Mouse (Mus musculus) E14TG2a.4 (cell line): ENCODE results near the gene Filip1l.

Experiments
- CTCF ChIP-seq: conservative IDR thresholded peaks from 2 replicates; pipeline ENCODE4 v1.5.1; 2014; ENCODE audit warnings: low read length
- NANOG ChIP-seq: IDR thresholded peaks from 2 replicates; pipeline ENCODE4 v1.6.1; 2014; ENCODE audit warnings: borderline replicate concordance, low read length, mixed read lengths

DNA sequence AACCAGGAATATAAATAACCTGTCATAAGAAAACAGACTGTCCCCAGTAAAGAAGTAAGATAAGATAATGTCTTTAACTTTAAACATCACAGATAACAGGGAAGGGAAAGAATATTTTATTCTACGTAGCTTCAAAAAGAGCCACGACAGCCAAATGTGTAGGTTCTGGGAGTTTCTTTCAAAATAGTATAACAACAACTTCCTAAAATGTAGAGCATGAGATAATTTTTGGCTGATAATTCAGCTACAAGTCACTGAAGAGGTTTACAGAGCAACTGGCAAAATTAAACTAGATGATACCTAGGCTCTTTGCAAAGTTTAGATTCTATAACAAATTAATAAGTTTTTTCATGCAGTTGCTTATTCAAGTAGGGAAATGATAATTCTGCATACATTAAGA lies 130.6 kb downstream of the Filip1l start:
- TF ChIP-seq CTCF (no peak), NANOG (no peak)
